Mouse (Mus musculus) heart, postnatal 0 days (tissue): ENCODE data around the gene Dab1. TPM values are rescaled to one million over a fixed set of nuclear protein-coding genes. Genes with fewer than 3 reads are reported as not detected.

Experiments used
- ATAC-seq: fragments of 200-750 bp; cut with Nextera tagmentation; 2 replicates; pipeline ENCODE4 v1.8.0; 2017; ENCODE audit warnings: low read depth, moderate number of reproducible peaks, moderate library complexity; ENCODE audit not compliant: insufficient read depth
- DNase-seq: peaks from one replicate; pipeline ENCODE4 v3.0.0-alpha.2; 2016; ENCODE audit warnings: low spot score
- H3K27ac ChIP-seq: fragments of 300-500 bp; sonication (generic); 2 replicates; pipeline ENCODE4 v1.5.1; 2014; ENCODE audit warnings: low read depth, mild to moderate bottlenecking
- H3K27me3 ChIP-seq: fragments of 300-500 bp; sonication (generic); 2 replicates; pipeline ENCODE4 v1.6.1; 2014; ENCODE audit warnings: low read length, mixed read lengths; ENCODE audit not compliant: control insufficient read depth, insufficient read depth
- H3K36me3 ChIP-seq: fragments of 300-500 bp; sonication (generic); replicated peaks from 2 replicates; pipeline ENCODE4 v1.6.1; 2014; ENCODE audit warnings: low read length, mixed read lengths; ENCODE audit not compliant: control insufficient read depth, insufficient read depth
- H3K4me1 ChIP-seq: fragments of 300-500 bp; sonication (generic); 2 replicates; pipeline ENCODE4 v1.6.1; 2014; ENCODE audit warnings: antibody characterized with exemption; ENCODE audit not compliant: control insufficient read depth, insufficient read depth
- H3K4me2 ChIP-seq: fragments of 300-500 bp; sonication (generic); 2 replicates; pipeline ENCODE4 v1.6.1; 2014; ENCODE audit warnings: low read depth, mild to moderate bottlenecking, low read length, moderate library complexity
- H3K4me3 ChIP-seq: fragments of 300-500 bp; sonication (generic); 2 replicates; pipeline ENCODE4 v1.5.1; 2014; ENCODE audit warnings: low read depth, low read length
- H3K9ac ChIP-seq: fragments of 300-500 bp; sonication (generic); replicated peaks from 2 replicates; pipeline ENCODE4 v1.6.1; 2014; ENCODE audit warnings: low read depth, low read length, mixed read lengths
- H3K9me3 ChIP-seq: fragments of 300-500 bp; sonication (generic); replicated peaks from 2 replicates; pipeline ENCODE4 v1.6.1; 2016; ENCODE audit warnings: low read length; ENCODE audit not compliant: control insufficient read depth
- CTCF ChIP-seq: IDR thresholded peaks from 2 replicates; pipeline ENCODE4 v1.5.1; 2016; ENCODE audit warnings: antibody characterized with exemption, control low read depth, low read depth
- EP300 ChIP-seq: IDR thresholded peaks from 2 replicates; pipeline ENCODE4 v1.6.1; 2016; ENCODE audit warnings: antibody characterized with exemption, low read depth
- WGBS: fragments of 180-500 bp; shearing (Covaris S2); extraction: QIAGEN DNeasy Blood & Tissue Kit; methylation state at CpG from one replicate; pipeline ENCODE4 v1.1.7; 2014; 5-methylcytosine and 5-hydroxymethylcytosine counted together
- polyA plus RNA-seq: library from polyadenylated mRNA; unstranded; fragments of >200 nt; fragmentation: Nextera tagmentation; extraction: Ambion mirVana; gene quantifications from 2 replicates; pipeline ENCODE4 v1.2.1, GENCODE M21; 2015
- total RNA-seq: library from RNA; depleted of rRNA; stranded (reverse); fragments of >200 nt; gene quantifications from 2 replicates; pipeline ENCODE4 v1.2.3, GENCODE M21; 2014; ENCODE audit warnings: low replicate concordance

The Dab1 gene
- total and polyA plus RNA-seq, 2 experiments from 2014 or later, result 0.27 TPM; not detected in 1

DNA sequence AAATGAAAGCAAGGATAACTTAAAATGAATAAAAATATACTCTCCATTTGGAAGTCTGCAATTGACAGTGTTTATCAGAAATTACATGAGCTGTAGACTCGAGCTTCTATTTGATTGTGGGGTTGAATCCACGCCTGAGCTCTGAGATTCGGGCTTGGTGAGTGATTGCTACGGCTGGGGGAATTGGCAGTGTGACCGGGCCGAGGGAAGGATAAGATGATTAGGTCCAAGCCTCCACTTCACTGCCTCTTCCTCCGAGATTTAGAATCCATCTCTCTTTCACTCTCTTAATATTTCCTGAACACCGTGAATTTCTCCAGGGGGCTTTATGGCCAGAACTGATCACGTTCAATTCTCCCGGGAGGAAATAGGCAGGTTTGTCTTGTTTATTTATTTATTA is 452.1 kb downstream of the Dab1 start:
- Histone ChIP-seq H3K4me1 (no peaks in the 10 kb centered on the region), H3K9ac (no peak overlapping the region), H3K4me2 (no peak overlapping the region), H3K9me3 (no peaks in the 10 kb centered on the region), H3K4me3 (no peak overlapping the region), H3K36me3 (no peaks in the 10 kb centered on the region), H3K27ac (no peak overlapping the region), H3K27me3 (no peaks in the 10 kb centered on the region)
- ATAC-seq (no peak), DNase-seq (no peak)
- 65% methylated on average over 10 of the region's 10 CpGs for WGBS
- TF ChIP-seq CTCF (no peak), EP300 (no peak)

DNA sequence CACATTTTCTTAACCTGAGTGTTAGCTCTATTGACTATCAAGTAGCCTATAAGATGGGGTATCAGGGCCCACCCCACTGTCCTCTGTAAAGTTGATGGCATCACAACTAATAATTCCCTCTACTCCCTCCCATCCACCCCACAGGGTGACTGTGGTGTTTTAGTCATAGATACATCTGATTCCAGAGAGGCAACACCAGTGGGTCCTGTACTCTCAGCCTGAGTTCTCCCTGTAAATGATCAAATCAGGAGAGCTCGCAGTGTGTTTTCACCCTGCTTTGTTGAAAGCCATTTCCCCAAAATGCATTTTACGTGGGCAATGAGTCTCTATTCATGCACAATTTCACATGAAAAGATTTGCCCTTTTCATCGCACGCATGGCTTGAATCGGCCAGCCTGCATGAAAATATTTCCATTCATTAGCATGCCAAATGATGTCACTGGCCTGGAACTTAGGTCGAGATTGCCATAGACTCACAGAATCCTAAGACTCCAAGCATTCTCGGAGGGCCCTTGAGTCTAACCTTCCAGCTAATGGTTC is 454.8 kb downstream of the Dab1 start:
- TF ChIP-seq CTCF (no peak), EP300 (no peak)
- H3K4me2 ChIP-seq, result no peak overlapping the region
- WGBS, result 62% methylated on average over 7 of the region's 7 CpGs

DNA sequence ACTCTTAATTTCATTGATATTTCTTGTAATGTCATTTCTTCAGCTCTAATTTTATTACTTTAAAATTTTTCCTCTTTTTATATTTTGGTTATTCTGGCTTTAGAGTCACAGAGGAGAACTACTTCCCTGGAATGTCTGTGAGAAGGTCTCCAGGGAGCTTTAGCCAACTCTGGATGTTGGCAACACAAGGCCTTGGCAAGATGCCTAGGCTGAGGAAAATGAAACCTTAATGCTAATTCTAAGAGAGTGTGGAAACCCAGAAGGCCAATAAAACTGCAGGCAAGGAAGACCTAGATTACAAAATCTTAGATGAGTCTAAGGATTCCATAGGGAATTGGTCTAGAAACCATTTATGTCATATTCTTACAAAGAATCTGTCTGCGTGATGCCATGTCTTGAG is 458.6 kb downstream of the Dab1 start:
- Histone ChIP-seq H3K36me3 (no peaks in the 10 kb centered on the region), H3K4me1 (no peaks in the 10 kb centered on the region), H3K9ac (no peak overlapping the region), H3K27ac (no peak overlapping the region), H3K4me2 (no peak overlapping the region), H3K9me3 (no peaks in the 10 kb centered on the region), H3K27me3 (no peaks in the 10 kb centered on the region), H3K4me3 (no peak overlapping the region)
- WGBS, result 79% methylated on average over 1 of the region's 1 CpGs
- DNase-seq, result no peak
- no peak for ATAC-seq
- TF ChIP-seq CTCF (no peak), EP300 (no peak)

More for the DNA sequence above, 454.8 kb downstream of the Dab1 start:
- Histone ChIP-seq H3K4me1 (no peaks in the 10 kb centered on the region), H3K4me3 (no peak overlapping the region), H3K27me3 (no peaks in the 10 kb centered on the region), H3K9ac (no peak overlapping the region), H3K36me3 (no peaks in the 10 kb centered on the region), H3K27ac (no peak overlapping the region), H3K9me3 (no peaks in the 10 kb centered on the region)
- no peak for ATAC-seq
- no peak for DNase-seq

DNA sequence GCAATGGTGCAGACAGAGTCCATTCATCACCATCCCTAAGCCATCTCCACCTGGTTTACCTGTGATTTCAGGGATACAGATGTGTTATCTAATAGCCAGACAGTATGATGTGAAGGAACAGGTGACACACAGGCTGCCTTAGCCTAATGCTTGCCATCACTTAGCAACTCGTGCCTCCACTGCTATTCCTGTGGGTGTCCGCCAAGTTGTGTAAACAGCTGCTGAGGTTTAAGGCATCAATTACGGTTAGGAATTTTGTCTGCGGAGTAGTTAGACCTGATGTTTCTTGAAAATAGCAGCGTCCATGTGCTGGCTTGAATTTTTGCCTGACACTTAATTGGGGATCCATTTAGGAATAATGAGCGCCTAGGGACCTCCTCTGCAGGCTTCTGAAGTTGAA is 487.1 kb downstream of the Dab1 start:
- Histone ChIP-seq H3K36me3 (no peaks in the 10 kb centered on the region), H3K4me3 (no peak overlapping the region), H3K27me3 (no peaks in the 10 kb centered on the region), H3K4me2 (no peak overlapping the region), H3K27ac (no peak overlapping the region), H3K9ac (no peak overlapping the region), H3K4me1 (no peaks in the 10 kb centered on the region), H3K9me3 (no peaks in the 10 kb centered on the region)
- WGBS, result 72% methylated on average over 6 of the region's 6 CpGs
- TF ChIP-seq CTCF (no peak), EP300 (no peak)
- DNase-seq, result no peak
- no peak for ATAC-seq

DNA sequence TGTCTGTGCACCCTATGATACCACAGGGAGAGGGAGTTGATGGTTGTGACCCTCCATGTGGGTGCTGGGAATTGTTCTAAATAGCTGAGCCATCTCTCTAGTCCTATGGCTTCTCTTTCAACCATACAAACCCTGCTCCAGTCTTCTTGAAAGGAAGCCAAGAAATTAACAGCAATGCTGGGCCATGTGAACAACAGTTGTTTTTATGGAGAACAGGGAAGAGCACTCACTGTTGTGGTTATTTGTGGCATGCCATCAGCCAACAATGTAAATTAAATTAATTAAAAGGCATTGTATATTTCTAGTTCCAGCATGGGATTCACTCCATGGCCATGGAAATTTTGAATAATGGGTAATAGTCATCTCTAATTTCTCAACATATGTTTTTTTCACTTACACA is 492.5 kb downstream of the Dab1 start:
- Histone ChIP-seq H3K4me1 (no peaks in the 10 kb centered on the region), H3K36me3 (no peaks in the 10 kb centered on the region), H3K9me3 (no peaks in the 10 kb centered on the region; the same call in 1 of the 2 replicates), H3K27me3 (no peaks in the 10 kb centered on the region), H3K27ac (no peak overlapping the region), H3K4me3 (no peak overlapping the region), H3K4me2 (no peak overlapping the region), H3K9ac (no peak overlapping the region)
- DNase-seq (no peak), ATAC-seq (no peak)
- TF ChIP-seq EP300 (no peak), CTCF (no peak)

DNA sequence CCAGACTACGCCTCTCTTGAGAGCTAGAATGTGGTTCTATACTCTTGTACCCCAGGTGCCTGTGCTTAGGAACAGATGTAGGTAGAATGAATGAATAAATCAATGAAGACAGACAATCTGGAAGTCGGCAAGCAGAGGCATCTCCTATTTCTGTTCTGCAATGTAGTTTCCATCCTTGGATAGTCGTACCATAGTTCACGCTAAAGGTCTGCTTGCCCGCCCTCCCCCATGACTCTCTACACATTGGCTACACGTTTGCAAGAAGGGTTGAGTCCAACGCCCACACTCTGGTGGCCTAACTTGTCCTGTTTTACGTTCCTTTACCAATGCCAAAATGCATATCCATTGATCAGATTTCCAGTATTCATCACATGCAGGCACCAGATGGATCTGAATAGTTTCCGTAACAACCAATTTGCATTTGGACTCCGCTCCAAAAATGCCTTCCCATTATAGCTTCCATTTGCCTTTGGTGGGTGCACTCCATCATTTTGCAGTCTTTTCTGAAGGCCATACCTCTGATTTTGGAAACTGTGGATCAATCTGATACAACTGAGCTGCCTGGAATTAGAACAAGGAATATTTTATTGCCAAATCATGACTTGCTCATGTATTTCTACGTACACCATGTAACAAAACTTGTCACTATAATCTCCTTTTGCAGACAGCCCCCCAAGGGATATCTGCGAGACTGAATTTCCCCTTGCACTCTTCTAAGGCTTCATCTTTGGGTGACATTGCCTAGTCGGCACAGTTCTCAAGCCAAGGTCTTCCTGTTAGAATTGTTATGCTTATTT is 494.2 kb downstream of the Dab1 start:
- H3K36me3 ChIP-seq, result no peaks in the 10 kb centered on the region
- 80% methylated on average over 13 of the region's 13 CpGs for WGBS
- H3K27ac ChIP-seq, result no peak overlapping the region
- H3K4me2 ChIP-seq, result no peak overlapping the region
- H3K9ac ChIP-seq, result no peak overlapping the region
- DNase-seq (no peak), ATAC-seq (no peak)
- no peaks in the 10 kb centered on the region; the same call in 1 of the 2 replicates for H3K9me3 ChIP-seq
- H3K27me3 ChIP-seq, result no peaks in the 10 kb centered on the region
- H3K4me3 ChIP-seq, result no peak overlapping the region
- TF ChIP-seq CTCF (no peak), EP300 (no peak)
- no peaks in the 10 kb centered on the region for H3K4me1 ChIP-seq
